ENCODE assay signal across 8 mouse cellular contexts in genomic region chr8:110217681-110218131, GRCm38 (mm10). TPM values are rescaled to one million over a fixed set of nuclear protein-coding genes. Genes with fewer than 3 reads are reported as not detected.
DNase-seq lines count a peak whose midpoint lies in the region; ATAC-seq and TF ChIP-seq lines count a peak whose summit lies in the region.

No protein-coding gene starts in this region.

- peak overlapping the region; percentile 68 for H3K4me3 ChIP-seq in hindbrain, embryonic 10.5 days
- H3K4me3 ChIP-seq in lung, postnatal 0 days (ENCODE audit: low read depth, low read length), result peak overlapping the region; percentile 58

- peaks cover 21% of the 10 kb centered on the region for H3K36me3 ChIP-seq in hindbrain, embryonic 10.5 days
- peaks cover 15% of the 10 kb centered on the region; the same call in 1 of the 2 replicates for H3K36me3 ChIP-seq in lung, postnatal 0 days (ENCODE audit: insufficient read depth, low read length)

- H3K27ac ChIP-seq in hindbrain, embryonic 10.5 days, result peak overlapping the region; percentile 87
- 0 out of 2 replicates have a peak overlapping the region, but pooled peaks have one; percentile 20 for H3K27ac ChIP-seq in lung, postnatal 0 days (ENCODE audit: low read length)

- peak; percentile 99 for ATAC-seq in frontal cortex, adult (ENCODE audit: low TSS enrichment)
- ATAC-seq in lung, postnatal 0 days, result peak; percentile 99

- no peak for TF ChIP-seq EP300 in lung, postnatal 0 days (IDR thresholded peaks at IDR 0.05)

- WGBS in hindbrain, embryonic 10.5 days, result under 1% methylated on average over 43 of the region's 43 CpGs
- under 1% methylated on average over 43 of the region's 43 CpGs for WGBS in lung, postnatal 0 days

- H3K4me1 ChIP-seq in hindbrain, embryonic 10.5 days (replicated peaks), result peaks cover 23% of the 10 kb centered on the region
- no peaks in the 10 kb centered on the region for H3K4me1 ChIP-seq in lung, postnatal 0 days (ENCODE audit: insufficient read depth, low read depth, low read length)

- H3K27me3 ChIP-seq in hindbrain, embryonic 10.5 days (ENCODE audit: insufficient read depth, poor library complexity, severe bottlenecking), result peaks cover 2% of the 10 kb centered on the region; the same call in 1 of the 2 replicates
- H3K27me3 ChIP-seq in lung, postnatal 0 days (replicated peaks; ENCODE audit: insufficient read depth, low read length), result no peaks in the 10 kb centered on the region

- DNase-seq in MN1 (ENCODE audit: low spot score), result peak; percentile 99
- DNase-seq in cerebellum, adult 9-10 months, result peak; percentile 99
- DNase-seq in hindbrain, embryonic 10.5 days (ENCODE audit: low spot score), result peak; percentile 100
- DNase-seq in layer of hippocampus, adult 9-11 months, result peak; percentile 100
- DNase-seq in lung, postnatal 0 days (ENCODE audit: low spot score), result peak; percentile 99
- peak; percentile 99 for DNase-seq in ovary, postnatal 14 days (ENCODE audit: low spot score)
- peak; percentile 99 for DNase-seq in thymus, postnatal 14 days

- H3K4me2 ChIP-seq in lung, postnatal 0 days (replicated peaks; ENCODE audit: low read depth, low read length), result peak overlapping the region; percentile 68

- H3K9me3 ChIP-seq in hindbrain, embryonic 10.5 days, result no peaks in the 10 kb centered on the region
- H3K9me3 ChIP-seq in lung, postnatal 0 days (ENCODE audit: low read length), result no peaks in the 10 kb centered on the region

- 0 out of 2 replicates have a peak overlapping the region, but pooled peaks have one; percentile 16 for H3K9ac ChIP-seq in lung, postnatal 0 days (replicated peaks; ENCODE audit: low read depth)

- no peak for TF ChIP-seq CTCF in lung, postnatal 0 days (IDR thresholded peaks at IDR 0.05)

RNA-seq across cellular contexts. Expression of gene Cmtr2, which starts 2.2 kb away (rescaled TPM):
- polyA plus RNA-seq in hindbrain, embryonic 10.5 days (2016; fragmentation: Nextera tagmentation; extraction: Ambion mirVana), result 9.6 and 12.3 TPM in 2 replicates
- 3.6 and 4.0 TPM in 2 replicates for polyA plus RNA-seq in lung, postnatal 0 days (2015; fragmentation: Nextera tagmentation; extraction: Ambion mirVana)

RNA-seq across cellular contexts. Expression of gene Hydin, which starts 49.1 kb away (rescaled TPM):
- polyA plus RNA-seq in hindbrain, embryonic 10.5 days (2016; fragmentation: Nextera tagmentation; extraction: Ambion mirVana), result 0.29 and 0.52 TPM in 2 replicates
- 0.96 and 0.97 TPM in 2 replicates for polyA plus RNA-seq in lung, postnatal 0 days (2015; fragmentation: Nextera tagmentation; extraction: Ambion mirVana)

RNA-seq across cellular contexts. Expression of gene Calb2, which starts 49.7 kb away (rescaled TPM):
- 7.2 and 28.1 TPM in 2 replicates for polyA plus RNA-seq in hindbrain, embryonic 10.5 days (2016; fragmentation: Nextera tagmentation; extraction: Ambion mirVana)
- polyA plus RNA-seq in lung, postnatal 0 days (2015; fragmentation: Nextera tagmentation; extraction: Ambion mirVana), result 0.53 and 1.1 TPM in 2 replicates

Comparison
In these comparisons a context has a peak if more than half of its experiments do, and no peak if none do; other contexts are left out.
1. Peak in every context shown above with its lines: DNase-seq, ATAC-seq, H3K4me3 ChIP-seq and H3K27ac ChIP-seq.